Mouse (Mus musculus) liver, embryonic 16.5 days (tissue): ENCODE measurements around the gene C1qtnf6. TPM values are rescaled to one million over a fixed set of nuclear protein-coding genes. Genes with fewer than 3 reads are reported as not detected.

ENCODE experiments used
- polyA plus RNA-seq: library from polyadenylated mRNA; unstranded; fragments of >200 nt; fragmentation: Nextera tagmentation; extraction: Ambion mirVana; gene quantifications from 2 replicates; pipeline ENCODE4 v1.2.1, GENCODE M21; 2015

C1qtnf6 gene
- polyA plus RNA-seq, 1 experiment from 2014 or later: 5.3 TPM

Other genes with a start within 250 kb of the C1qtnf6 start
- gene Csf2rb2, start 225.7 kb downstream of the C1qtnf6 start, polyA plus RNA-seq: 1.3 and 1.9 TPM in 2 replicates
- 5.7 and 7.1 TPM in 2 replicates for gene Csf2rb, start 205.7 kb downstream of the C1qtnf6 start, polyA plus RNA-seq
- 0.13 TPM in 1 of 2 replicates, not detected in the other for gene Tex33, start 135.5 kb downstream of the C1qtnf6 start, polyA plus RNA-seq
- 240 and 265 TPM in 2 replicates for gene Tst, start 125.5 kb downstream of the C1qtnf6 start, polyA plus RNA-seq
- 5.9 and 7.5 TPM in 2 replicates for gene Mpst, start 125.0 kb downstream of the C1qtnf6 start, polyA plus RNA-seq
- 3.6 and 4.9 TPM in 2 replicates for gene Kctd17, start 102.9 kb downstream of the C1qtnf6 start, polyA plus RNA-seq
- 29.6 and 33.7 TPM in 2 replicates for gene Tmprss6, start 62.8 kb downstream of the C1qtnf6 start, polyA plus RNA-seq
- 0.63 and 1.1 TPM in 2 replicates for gene Il2rb, start 36.1 kb downstream of the C1qtnf6 start, polyA plus RNA-seq
- 0.02 TPM in 1 of 2 replicates, not detected in the other for gene Sstr3, start 13.3 kb upstream of the C1qtnf6 start, polyA plus RNA-seq
- 108 and 121 TPM in 2 replicates for gene Rac2, start 41.4 kb upstream of the C1qtnf6 start, polyA plus RNA-seq
- gene Cyth4, start 65.6 kb upstream of the C1qtnf6 start, polyA plus RNA-seq: 12.5 and 13.5 TPM in 2 replicates
- gene Elfn2, start 187.4 kb upstream of the C1qtnf6 start, polyA plus RNA-seq: not detected in 2 replicates
- 4.5 and 5.4 TPM in 2 replicates for gene Mfng, start 242.1 kb upstream of the C1qtnf6 start, polyA plus RNA-seq